Mouse (Mus musculus): ENCODE results near the gene Ypel5. TPM values are rescaled to one million over a fixed set of nuclear protein-coding genes. Genes with fewer than 3 reads are reported as not detected.

Ypel5 gene
- polyA plus RNA-seq, 1 experiment, result 7.4 TPM

- H3K4me3 ChIP-seq (ENCODE audit: low read depth, low read length), result no peak overlapping the region
- 18% methylated on average over 2 of the region's 2 CpGs for WGBS
- no peak for TF ChIP-seq POLR2A (IDR thresholded peaks at IDR 0.05; ENCODE audit: low read depth, low read length)
- peak; percentile 52; the same call in 1 of the 2 replicates for TF ChIP-seq CTCF (IDR thresholded peaks at IDR 0.05; ENCODE audit: extremely low read depth, insufficient read length, insufficient replicate concordance, low read depth, low read length)
- 0 out of 2 replicates have a peak, but pooled peaks cover 2% of the 10 kb centered on the region for H3K4me1 ChIP-seq (ENCODE audit: control insufficient read depth, insufficient read depth, insufficient read length, low read length)
- no peaks in the 10 kb centered on the region for H3K27me3 ChIP-seq (ENCODE audit: control insufficient read depth, insufficient read depth, low read length)
- no peak overlapping the region for H3K27ac ChIP-seq (ENCODE audit: insufficient read depth, low read depth, low read length)
- H3K36me3 ChIP-seq (ENCODE audit: control insufficient read depth, insufficient read depth, low read length), result no peaks in the 10 kb centered on the region
Observed at GRCm38 (mm10) chr17:72797867-72798266, 38.4 kb upstream of the Ypel5 start.

- Histone ChIP-seq H3K27ac (ENCODE audit: insufficient read depth, low read depth, low read length) (no peak overlapping the region), H3K36me3 (ENCODE audit: control insufficient read depth, insufficient read depth, low read length) (no peaks in the 10 kb centered on the region), H3K4me3 (ENCODE audit: low read depth, low read length) (no peak overlapping the region), H3K27me3 (ENCODE audit: control insufficient read depth, insufficient read depth, low read length) (no peaks in the 10 kb centered on the region), H3K4me1 (ENCODE audit: control insufficient read depth, insufficient read depth, insufficient read length, low read length) (no peaks in the 10 kb centered on the region)
- WGBS, result 65% methylated on average over 7 of the region's 7 CpGs
- TF ChIP-seq CTCF (IDR thresholded peaks at IDR 0.05; ENCODE audit: extremely low read depth, insufficient read length, insufficient replicate concordance, low read depth, low read length) (no peak), POLR2A (IDR thresholded peaks at IDR 0.05; ENCODE audit: low read depth, low read length) (no peak)
Observed at GRCm38 (mm10) chr17:72809942-72810654, 26.2 kb upstream of the Ypel5 start.

DNA sequence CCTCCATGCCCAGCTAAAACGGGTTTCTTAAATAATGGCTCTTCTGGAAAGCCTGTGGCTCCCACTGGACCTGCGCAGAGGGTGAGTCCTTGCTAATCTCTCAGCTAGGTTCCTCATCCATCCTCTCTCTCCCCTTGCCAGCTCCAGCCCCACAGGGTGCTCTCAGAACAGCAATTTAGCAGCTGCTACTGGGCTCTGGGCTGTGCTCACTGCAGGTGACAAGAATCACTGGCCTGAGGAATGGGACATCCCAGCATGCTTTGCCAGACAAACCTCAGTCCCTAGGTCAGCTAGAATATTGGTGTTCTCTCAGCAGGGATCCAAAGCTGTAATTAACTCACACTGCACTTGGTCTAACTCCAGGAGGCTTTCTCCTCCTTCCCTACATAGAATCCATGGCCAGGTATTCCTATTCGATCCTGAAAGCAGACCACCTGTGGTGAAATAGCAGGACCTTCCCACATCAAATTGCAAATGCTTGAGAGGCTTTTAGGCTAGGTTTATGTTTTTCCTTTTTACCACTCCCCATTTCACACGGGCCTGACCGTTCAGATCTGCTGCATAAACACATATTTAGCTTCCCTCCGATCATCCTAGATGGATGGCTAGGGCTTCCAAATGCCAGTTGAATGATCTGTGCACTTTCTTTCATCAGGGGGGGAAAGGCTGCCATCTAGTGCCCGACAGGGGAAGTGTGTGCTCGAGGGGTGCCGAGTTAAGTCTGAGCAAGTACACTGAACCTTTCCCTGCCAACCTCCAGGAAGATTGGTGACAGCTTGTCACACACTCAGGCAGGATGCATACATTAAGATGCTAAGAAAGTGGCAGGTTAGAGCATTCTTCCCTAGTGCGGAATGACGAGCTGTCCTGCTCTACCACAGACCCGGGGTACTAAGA, 22.6 kb upstream of the Ypel5 start:
- H3K4me1 ChIP-seq (ENCODE audit: control insufficient read depth, insufficient read depth, insufficient read length, low read length), result no peaks in the 10 kb centered on the region
- no peaks in the 10 kb centered on the region for H3K36me3 ChIP-seq (ENCODE audit: control insufficient read depth, insufficient read depth, low read length)
- TF ChIP-seq POLR2A (IDR thresholded peaks at IDR 0.05; ENCODE audit: low read depth, low read length) (no peak), CTCF (IDR thresholded peaks at IDR 0.05; ENCODE audit: extremely low read depth, insufficient read length, insufficient replicate concordance, low read depth, low read length) (peak; percentile 74)
- H3K4me3 ChIP-seq (ENCODE audit: low read depth, low read length), result no peak overlapping the region
- H3K27me3 ChIP-seq (ENCODE audit: control insufficient read depth, insufficient read depth, low read length), result no peaks in the 10 kb centered on the region
- H3K27ac ChIP-seq (ENCODE audit: insufficient read depth, low read depth, low read length), result no peak overlapping the region
- 20% methylated on average over 12 of the region's 12 CpGs for WGBS

- 81% methylated on average over 5 of the region's 5 CpGs for WGBS
- no peak overlapping the region for H3K4me3 ChIP-seq (ENCODE audit: low read depth, low read length)
- no peaks in the 10 kb centered on the region for H3K4me1 ChIP-seq (ENCODE audit: control insufficient read depth, insufficient read depth, insufficient read length, low read length)
- TF ChIP-seq CTCF (IDR thresholded peaks at IDR 0.05; ENCODE audit: extremely low read depth, insufficient read length, insufficient replicate concordance, low read depth, low read length), result no peak
- TF ChIP-seq POLR2A (IDR thresholded peaks at IDR 0.05; ENCODE audit: low read depth, low read length), result no peak
- no peak overlapping the region for H3K27ac ChIP-seq (ENCODE audit: insufficient read depth, low read depth, low read length)
- H3K36me3 ChIP-seq (ENCODE audit: control insufficient read depth, insufficient read depth, low read length), result no peaks in the 10 kb centered on the region
- no peaks in the 10 kb centered on the region for H3K27me3 ChIP-seq (ENCODE audit: control insufficient read depth, insufficient read depth, low read length)
Observed at GRCm38 (mm10) chr17:72817574-72817973, 18.7 kb upstream of the Ypel5 start.

DNA sequence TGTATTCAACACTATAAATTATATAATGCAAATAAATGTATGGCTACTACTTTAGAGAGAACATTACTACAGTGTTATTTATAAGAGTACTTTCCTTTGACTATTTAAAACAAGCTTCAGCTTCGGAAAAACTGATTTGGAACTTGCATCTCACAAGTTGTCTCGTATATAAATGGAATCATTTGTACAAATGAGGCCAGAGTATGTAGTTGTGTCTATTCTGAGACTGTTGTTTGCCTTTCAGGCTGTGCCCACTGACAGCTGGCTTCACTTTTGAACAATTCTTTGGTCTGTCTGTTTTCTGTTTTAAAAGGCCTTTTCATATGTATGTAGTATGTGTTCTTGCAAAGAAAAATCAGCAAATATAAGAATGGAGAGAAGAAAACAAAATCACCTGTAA, 16.5 kb upstream of the Ypel5 start:
- no peaks in the 10 kb centered on the region for H3K36me3 ChIP-seq (ENCODE audit: control insufficient read depth, insufficient read depth, low read length)
- H3K27me3 ChIP-seq (ENCODE audit: control insufficient read depth, insufficient read depth, low read length), result no peaks in the 10 kb centered on the region
- no peaks in the 10 kb centered on the region for H3K4me1 ChIP-seq (ENCODE audit: control insufficient read depth, insufficient read depth, insufficient read length, low read length)
- no peak overlapping the region for H3K27ac ChIP-seq (ENCODE audit: insufficient read depth, low read depth, low read length)
- no peak overlapping the region for H3K4me3 ChIP-seq (ENCODE audit: low read depth, low read length)
- 73% methylated on average over 2 of the region's 2 CpGs for WGBS
- no peak for TF ChIP-seq POLR2A (IDR thresholded peaks at IDR 0.05; ENCODE audit: low read depth, low read length)

- Histone ChIP-seq H3K4me3 (ENCODE audit: low read depth, low read length) (no peak overlapping the region), H3K4me1 (ENCODE audit: control insufficient read depth, insufficient read depth, insufficient read length, low read length) (no peaks in the 10 kb centered on the region), H3K27me3 (ENCODE audit: control insufficient read depth, insufficient read depth, low read length) (no peaks in the 10 kb centered on the region), H3K27ac (ENCODE audit: insufficient read depth, low read depth, low read length) (no peak overlapping the region), H3K36me3 (ENCODE audit: control insufficient read depth, insufficient read depth, low read length) (no peaks in the 10 kb centered on the region)
- TF ChIP-seq CTCF (IDR thresholded peaks at IDR 0.05; ENCODE audit: extremely low read depth, insufficient read length, insufficient replicate concordance, low read depth, low read length) (no peak), POLR2A (IDR thresholded peaks at IDR 0.05; ENCODE audit: low read depth, low read length) (no peak)
- 25% methylated on average over 4 of the region's 4 CpGs for WGBS
Observed at GRCm38 (mm10) chr17:72820425-72820824, 15.8 kb upstream of the Ypel5 start.

GRCm38 (mm10) chr17:72821923-72822322, 14.3 kb upstream of the Ypel5 start:
- no peak overlapping the region for H3K4me3 ChIP-seq (ENCODE audit: low read depth, low read length)
- no peak overlapping the region for H3K27ac ChIP-seq (ENCODE audit: insufficient read depth, low read depth, low read length)
- H3K4me1 ChIP-seq (ENCODE audit: control insufficient read depth, insufficient read depth, insufficient read length, low read length), result no peaks in the 10 kb centered on the region
- TF ChIP-seq CTCF (IDR thresholded peaks at IDR 0.05; ENCODE audit: extremely low read depth, insufficient read length, insufficient replicate concordance, low read depth, low read length), result no peak
- no peak for TF ChIP-seq POLR2A (IDR thresholded peaks at IDR 0.05; ENCODE audit: low read depth, low read length)
- no peaks in the 10 kb centered on the region for H3K36me3 ChIP-seq (ENCODE audit: control insufficient read depth, insufficient read depth, low read length)
- H3K27me3 ChIP-seq (ENCODE audit: control insufficient read depth, insufficient read depth, low read length), result no peaks in the 10 kb centered on the region
- WGBS, result 71% methylated on average over 1 of the region's 1 CpGs
